Mouse (Mus musculus) urinary bladder, postnatal 14 days (tissue): ENCODE measurements around the gene Colgalt2.

ENCODE experiments used
- DNase-seq: peaks from one replicate; pipeline ENCODE4 v3.0.0; 2021; ENCODE audit warnings: low spot score

Gene Colgalt2

DNA sequence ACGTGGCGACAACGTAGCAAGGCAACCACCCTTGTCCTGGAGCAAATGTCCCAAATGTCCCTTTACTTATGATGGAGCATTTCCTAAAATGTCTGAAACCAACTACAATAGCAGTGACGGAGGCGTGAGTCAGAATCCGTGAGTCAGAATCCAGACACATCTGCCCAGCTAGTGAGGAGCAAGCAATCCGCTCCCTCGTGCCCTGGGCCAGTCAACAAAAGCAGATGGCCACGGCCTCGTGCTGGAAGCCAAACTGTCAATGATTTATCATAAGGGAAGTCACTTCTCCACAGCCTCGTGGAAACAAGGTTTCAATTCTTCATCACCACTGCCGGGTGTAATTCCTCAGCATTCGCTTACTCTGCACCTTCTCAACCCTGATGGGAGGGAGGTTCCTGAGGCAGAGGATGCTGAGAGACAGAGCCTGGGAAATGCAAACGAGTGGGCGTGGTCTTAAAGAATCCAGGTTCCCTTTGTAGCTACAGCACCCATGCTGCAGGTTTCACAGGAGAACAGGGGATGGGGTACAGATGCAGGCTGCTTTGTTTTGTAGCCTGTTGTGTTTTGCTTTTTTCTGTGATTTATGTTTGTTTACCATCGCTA is 136.9 kb downstream of the Colgalt2 start:
- DNase-seq, result no peak

DNA sequence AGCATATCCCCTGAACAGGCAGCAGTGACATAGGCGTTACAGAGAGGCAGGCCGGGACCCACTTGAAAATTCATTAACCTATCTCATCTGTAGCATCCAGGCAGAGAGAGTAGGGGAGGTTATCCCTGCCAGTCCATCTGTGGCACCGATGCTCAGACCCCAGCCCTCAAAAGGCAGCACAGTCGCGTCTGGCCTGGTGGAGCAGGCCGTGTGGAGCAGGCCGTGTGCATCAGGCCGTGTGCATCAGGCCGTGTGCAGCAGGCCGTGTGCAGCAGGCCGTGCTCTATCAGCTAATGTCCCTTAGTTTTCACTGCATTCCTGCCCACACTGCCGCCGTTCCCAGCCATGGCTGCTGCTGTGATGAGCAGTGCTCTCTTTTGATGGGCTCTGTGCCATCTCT is 137.6 kb downstream of the Colgalt2 start:
- DNase-seq, result no peak

DNA sequence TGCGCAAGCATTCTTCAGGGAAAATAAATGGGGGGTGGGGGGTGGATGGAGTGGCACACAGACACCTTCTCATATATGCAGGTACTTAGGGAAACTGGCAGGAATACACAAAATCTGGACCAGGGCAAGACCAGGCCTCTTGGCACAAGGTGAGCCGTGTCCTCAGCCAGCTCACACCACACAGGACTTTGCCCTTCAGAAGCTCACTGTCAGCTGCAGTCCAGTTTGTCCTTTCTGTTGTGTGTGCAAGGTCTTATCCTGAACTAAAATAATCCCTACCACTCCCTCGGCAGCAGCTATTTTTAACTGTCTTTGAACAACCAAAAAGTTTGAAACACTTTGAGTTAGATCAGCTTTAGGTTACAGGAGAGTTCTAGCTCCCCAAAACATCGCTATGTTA is 139.2 kb downstream of the Colgalt2 start:
- DNase-seq, result no peak

DNA sequence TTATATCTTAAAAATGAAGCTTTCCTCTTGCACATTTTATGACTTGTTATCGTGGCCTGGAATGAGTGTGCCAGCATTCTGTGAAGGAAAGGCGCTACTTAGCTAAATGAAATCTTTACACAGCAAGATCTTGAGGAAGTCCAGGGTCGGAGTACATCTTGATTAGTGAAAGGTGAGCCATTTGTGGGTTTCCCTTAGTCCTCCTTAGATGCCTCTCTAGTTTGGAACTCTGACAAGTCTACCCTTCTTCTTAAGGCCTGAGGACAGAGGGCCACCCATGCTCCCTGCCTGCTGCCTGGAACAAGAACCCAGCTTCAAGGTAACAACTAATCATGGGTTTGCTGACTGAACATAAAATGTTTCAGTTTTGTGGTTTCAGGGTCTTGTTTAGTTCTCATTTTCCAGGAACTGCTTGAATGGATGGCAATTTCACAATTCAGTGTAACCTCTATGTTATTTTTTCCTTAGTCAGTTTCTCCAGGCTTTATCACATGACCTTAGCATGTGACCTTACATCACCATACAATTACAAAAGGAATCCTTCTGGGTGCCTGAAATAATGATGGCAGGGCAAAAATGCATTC is 140.8 kb downstream of the Colgalt2 start:
- DNase-seq, result no peak

DNA sequence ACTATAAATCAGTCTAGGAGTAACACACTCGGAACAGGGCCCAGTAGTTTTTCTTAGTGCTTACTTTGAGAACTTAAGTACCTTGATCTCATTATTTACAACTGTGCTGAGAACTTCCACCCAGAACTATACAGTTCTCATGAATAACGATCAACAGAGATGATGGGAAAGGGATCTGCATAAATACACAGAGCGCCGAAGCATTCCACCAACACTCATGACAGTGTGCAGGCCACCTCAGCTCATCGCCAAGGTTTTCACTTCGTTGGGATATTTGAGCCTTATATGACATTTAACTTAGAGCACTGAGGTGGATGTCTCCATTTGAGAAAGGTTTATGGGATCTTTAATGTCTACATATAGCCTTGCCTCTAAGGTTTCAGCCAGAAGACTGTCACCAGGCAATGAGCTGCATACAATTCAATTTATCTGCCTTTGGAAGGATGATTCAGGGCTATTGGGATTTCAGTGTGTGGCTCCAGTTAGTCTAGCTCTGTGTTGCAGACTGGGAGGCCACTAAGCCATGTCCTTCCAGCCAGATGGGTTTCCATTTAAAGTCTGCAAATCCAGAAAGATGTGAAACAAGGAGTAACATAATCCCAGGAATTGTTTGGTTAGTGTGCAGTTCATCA is 143.2 kb downstream of the Colgalt2 start:
- no peak for DNase-seq

DNA sequence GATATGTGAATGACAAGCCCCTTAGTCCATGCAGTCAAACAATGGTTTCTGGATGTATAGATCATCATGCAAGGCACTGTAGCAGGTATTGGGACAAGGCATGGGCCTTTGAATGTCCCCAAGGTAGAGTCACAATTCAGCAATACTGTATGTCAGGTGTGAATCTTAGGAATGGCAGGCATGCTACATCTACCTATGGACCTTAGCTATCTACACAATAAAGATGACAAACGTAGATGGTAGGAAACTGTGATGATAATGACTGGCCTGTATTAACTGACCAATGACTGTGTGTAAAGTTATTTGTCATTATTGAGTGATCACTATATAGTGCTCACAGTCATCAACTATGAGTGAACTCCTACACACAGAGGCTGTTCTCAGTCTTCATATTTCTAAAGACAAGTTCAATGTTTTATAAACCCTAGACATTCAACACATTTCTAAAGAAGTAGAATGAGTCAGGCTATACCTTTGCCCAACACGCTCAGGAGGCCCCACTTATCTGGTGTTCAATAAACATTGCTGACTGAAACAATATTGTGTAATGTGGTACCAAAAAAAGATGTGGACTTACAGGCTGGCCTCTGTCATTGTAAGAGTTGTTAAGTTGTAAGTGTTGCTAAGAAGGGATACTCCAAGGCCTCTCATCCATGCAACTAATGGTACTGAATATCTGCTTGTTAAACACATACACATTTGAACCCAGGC is 144.0 kb downstream of the Colgalt2 start:
- no peak for DNase-seq

DNA sequence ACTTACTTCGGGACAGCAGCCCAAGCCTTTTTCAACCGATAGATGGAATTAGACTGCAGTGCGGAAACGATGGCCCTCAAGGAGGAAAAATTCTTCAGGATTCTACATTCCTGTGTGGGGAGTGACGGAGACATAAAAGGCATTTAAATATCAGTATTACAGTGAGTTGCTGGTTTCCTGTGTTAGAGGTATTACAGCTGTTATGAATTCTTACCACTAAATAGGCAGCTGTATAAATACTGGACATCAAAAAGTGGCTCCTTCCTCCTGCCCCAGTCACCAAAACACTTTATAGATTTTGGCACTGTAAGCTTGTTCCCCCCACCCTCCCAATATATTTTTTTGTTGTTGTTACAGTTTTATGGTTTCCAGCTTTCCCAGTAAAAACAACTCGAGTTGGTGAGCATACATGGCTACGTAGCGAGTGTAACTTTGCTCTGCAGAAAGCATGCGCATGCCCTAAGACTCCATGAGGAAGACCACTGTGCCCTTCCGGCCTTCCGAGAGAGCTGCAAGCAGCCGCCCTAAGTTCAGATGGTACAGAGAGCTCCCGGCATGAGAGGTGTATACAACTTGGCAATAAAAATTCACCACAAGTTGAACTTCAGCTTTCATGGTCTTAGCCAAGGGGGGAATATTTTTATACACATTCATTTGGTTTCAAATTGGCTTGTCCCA is 149.6 kb downstream of the Colgalt2 start:
- no peak for DNase-seq

DNA sequence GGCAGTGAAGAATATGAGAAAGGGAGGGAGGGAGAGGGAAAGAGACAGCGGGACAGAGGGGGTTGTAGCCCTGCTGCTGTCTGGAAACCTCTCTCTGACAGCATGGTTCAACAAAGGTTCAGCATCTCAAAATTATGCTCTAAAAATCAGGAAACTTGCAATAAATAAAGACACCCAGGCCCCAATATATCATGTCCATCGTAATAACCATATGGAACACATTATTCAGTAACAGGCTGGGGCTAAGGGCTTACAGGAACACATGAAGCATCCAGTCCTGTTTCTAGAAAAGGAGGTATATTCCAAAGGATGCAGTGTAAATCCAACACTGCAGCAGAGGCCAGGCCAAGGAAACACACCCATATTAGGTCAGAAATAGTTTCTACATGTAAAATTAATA is 150.9 kb downstream of the Colgalt2 start:
- DNase-seq, result no peak

DNA sequence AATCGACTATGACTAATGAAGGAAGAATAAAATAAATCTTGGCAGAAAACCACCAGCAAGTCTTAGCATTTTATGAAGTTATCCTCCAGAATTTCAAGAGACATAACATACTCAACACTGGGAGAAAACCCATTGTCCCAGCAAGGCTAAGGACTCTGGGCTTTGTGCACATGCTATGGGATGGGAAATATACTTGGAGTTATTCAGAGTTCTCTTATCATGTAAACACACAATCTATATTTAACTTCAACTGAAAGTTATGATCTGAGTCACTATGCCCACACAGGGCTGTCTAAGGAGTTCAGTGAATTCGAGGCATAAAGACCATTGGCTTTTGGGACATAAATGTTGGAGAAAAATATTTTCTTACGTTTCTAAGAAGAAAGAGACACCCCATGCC is 151.3 kb downstream of the Colgalt2 start:
- no peak for DNase-seq

DNA sequence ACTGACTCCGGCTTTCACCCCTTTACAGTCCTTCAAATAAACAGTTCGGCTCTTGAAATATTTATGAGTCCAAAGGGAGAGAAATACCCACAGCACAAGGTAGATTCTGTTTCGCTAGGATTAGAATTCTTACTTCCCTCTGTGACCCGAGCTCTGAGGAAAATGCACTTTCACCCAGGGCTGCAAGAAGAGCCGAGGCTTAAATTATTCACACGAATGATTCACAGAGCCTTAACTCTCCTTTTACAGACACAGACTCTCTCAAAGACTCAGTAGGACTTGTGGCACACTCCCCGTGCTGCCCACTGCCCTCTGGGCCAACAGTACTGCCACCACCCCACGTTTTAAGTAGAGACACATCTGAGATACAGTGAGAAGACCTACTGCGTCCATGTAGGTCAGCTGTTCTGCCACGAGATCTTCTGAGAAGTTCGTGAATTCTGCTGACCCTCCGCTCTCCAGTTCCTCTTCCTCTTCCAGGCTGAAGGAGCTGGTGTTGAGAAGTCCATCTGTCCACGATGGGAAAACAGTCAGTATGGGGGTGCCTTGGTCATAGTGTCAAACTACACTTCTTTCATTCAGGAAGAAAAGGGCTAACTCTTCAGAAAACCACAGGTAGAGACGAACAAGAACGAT is 154.4 kb downstream of the Colgalt2 start:
- no peak for DNase-seq

DNA sequence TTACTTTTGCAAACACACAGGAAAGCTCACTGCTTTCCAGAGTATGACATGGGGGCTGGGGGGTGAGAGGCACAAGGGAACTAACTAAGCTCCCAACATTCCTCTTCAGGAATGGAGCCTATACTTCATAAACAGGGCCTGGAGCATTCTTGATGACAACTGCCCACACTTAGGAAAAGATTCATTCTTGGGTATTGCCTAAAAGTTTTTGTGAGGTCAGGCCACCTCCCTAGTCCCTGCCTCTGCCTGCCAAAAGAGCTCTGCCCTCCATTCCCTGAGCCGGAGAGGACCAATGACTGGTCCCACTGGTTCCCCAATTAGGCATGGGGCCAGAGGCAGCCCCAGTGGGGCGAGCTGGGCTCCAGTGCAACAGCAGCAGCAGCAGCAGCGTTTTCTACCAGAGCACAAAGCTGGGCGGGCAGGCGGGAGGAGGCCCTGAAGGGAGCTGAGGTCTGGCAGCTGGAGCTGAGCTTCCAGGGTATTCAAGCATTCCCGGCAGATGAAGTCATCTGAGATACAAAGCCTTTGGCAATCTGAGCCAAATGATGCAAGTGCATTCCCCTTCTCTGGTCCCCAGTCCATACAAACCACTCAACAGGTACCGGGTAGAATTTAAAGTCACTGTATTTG is 156.4 kb downstream of the Colgalt2 start:
- DNase-seq, result peak; percentile 63

DNA sequence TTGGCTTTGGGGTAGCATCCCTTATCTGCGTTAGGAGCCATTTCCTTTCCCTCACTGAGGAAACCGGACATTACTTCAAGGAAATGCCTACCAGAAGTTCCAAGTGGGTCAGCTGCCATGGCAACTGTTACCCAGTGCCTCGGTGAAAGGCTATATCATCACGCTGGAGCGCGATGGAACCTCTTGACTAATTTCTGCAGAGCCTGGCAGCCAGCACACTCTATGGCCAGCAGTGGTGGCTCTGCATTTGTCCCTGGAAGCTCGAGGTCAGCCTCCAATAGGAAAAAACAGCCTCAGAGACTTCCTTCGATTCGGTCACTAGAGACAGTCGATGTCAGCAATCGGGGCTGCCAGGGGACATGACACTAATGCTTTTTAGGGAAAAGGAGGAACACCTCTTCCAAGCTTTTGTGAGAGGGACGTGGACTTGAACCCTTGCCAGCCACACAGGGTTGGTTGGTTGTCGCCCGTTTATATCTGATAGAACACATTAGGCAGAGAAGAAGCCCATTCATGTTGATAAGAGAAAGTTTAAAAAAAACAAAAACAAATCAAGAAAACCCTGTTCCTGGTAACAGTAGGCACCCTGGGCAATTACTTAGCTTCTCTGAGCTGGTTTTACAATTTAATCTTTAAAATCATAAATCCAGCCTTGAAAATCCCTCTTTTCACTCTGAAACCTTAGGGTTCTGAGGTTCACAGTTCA is 157.1 kb downstream of the Colgalt2 start:
- peak; percentile 20 for DNase-seq
